Mouse (Mus musculus): ENCODE data around the gene Sspn.

- TF ChIP-seq CTCF (IDR thresholded peaks at IDR 0.05; ENCODE audit: borderline replicate concordance, extremely low read depth, insufficient read depth, insufficient read length) (no peak), POLR2A (IDR thresholded peaks at IDR 0.05; ENCODE audit: borderline replicate concordance, extremely low read depth, insufficient read depth, insufficient read length, poor library complexity, severe bottlenecking) (no peak)
Observed at GRCm38 (mm10) chr6:146004174-146004601, 72.7 kb downstream of the Sspn start.
